Mouse (Mus musculus): ENCODE results near the gene Prnp. TPM values are rescaled to one million over a fixed set of nuclear protein-coding genes. Genes with fewer than 3 reads are reported as not detected.
A peak's percentile ranks its signal among the peaks of the same experiment; 100 is the strongest.

The Prnp gene
- polyA plus RNA-seq, 1 experiment from 2014 or later: 62.6 TPM

GRCm38 (mm10) chr2:131892534-131892933 lies 17.2 kb upstream of the Prnp start:
- DNase-seq (ENCODE audit: low spot score): peak; percentile 69
- Histone ChIP-seq H3K36me3 (no peaks in the 10 kb centered on the region), H3K4me3 (no peak overlapping the region), H3K4me1 (peaks cover 36% of the 10 kb centered on the region), H3K9me3 (no peaks in the 10 kb centered on the region), H3K27ac (no peak overlapping the region), H3K27me3 (ENCODE audit: insufficient read depth, poor library complexity, severe bottlenecking) (no peaks in the 10 kb centered on the region)
- 53% methylated on average over 5 of the region's 5 CpGs for WGBS

- WGBS: 32% methylated on average over 2 of the region's 2 CpGs
- peak; percentile 70 for DNase-seq (ENCODE audit: low spot score)
- no peaks in the 10 kb centered on the region for H3K9me3 ChIP-seq
- H3K27ac ChIP-seq: no peak overlapping the region
- H3K27me3 ChIP-seq (ENCODE audit: insufficient read depth, poor library complexity, severe bottlenecking): no peaks in the 10 kb centered on the region
- no peaks in the 10 kb centered on the region for H3K36me3 ChIP-seq
- no peak overlapping the region for H3K4me3 ChIP-seq
- H3K4me1 ChIP-seq: peaks cover 25% of the 10 kb centered on the region
Observed at GRCm38 (mm10) chr2:131895106-131895505, 14.6 kb upstream of the Prnp start.

GRCm38 (mm10) chr2:131896011-131896410 lies 13.7 kb upstream of the Prnp start:
- 86% methylated on average over 4 of the region's 4 CpGs for WGBS
- DNase-seq (ENCODE audit: low spot score): peak; percentile 3
- no peak overlapping the region for H3K27ac ChIP-seq
- H3K4me1 ChIP-seq: peaks cover 16% of the 10 kb centered on the region
- no peak overlapping the region for H3K4me3 ChIP-seq
- H3K36me3 ChIP-seq: no peaks in the 10 kb centered on the region
- H3K27me3 ChIP-seq (ENCODE audit: insufficient read depth, poor library complexity, severe bottlenecking): no peaks in the 10 kb centered on the region
- H3K9me3 ChIP-seq: no peaks in the 10 kb centered on the region

- Histone ChIP-seq H3K27me3 (ENCODE audit: insufficient read depth, poor library complexity, severe bottlenecking) (no peaks in the 10 kb centered on the region), H3K4me3 (no peak overlapping the region), H3K27ac (no peak overlapping the region), H3K4me1 (peaks cover 4% of the 10 kb centered on the region), H3K9me3 (no peaks in the 10 kb centered on the region), H3K36me3 (no peaks in the 10 kb centered on the region)
- DNase-seq (ENCODE audit: low spot score): peak; percentile 9
- 90% methylated on average over 12 of the region's 12 CpGs for whole genome bisulfite sequencing
Observed at GRCm38 (mm10) chr2:131897336-131898109, 12.2 kb upstream of the Prnp start.

GRCm38 (mm10) chr2:131902423-131902822 lies 7.3 kb upstream of the Prnp start:
- no peaks in the 10 kb centered on the region for H3K9me3 ChIP-seq
- no peaks in the 10 kb centered on the region for H3K27me3 ChIP-seq (ENCODE audit: insufficient read depth, poor library complexity, severe bottlenecking)
- H3K36me3 ChIP-seq: no peaks in the 10 kb centered on the region
- H3K4me1 ChIP-seq: peaks cover 32% of the 10 kb centered on the region
- peak overlapping the region; percentile 81 for H3K27ac ChIP-seq
- no peak for DNase-seq (ENCODE audit: low spot score)
- WGBS: 19% methylated on average over 1 of the region's 3 CpGs
- H3K4me3 ChIP-seq: no peak overlapping the region

GRCm38 (mm10) chr2:131902867-131903266 lies 6.9 kb upstream of the Prnp start:
- Histone ChIP-seq H3K4me1 (peaks cover 33% of the 10 kb centered on the region), H3K27ac (peak overlapping the region; percentile 81), H3K4me3 (no peak overlapping the region), H3K27me3 (ENCODE audit: insufficient read depth, poor library complexity, severe bottlenecking) (no peaks in the 10 kb centered on the region), H3K9me3 (no peaks in the 10 kb centered on the region), H3K36me3 (no peaks in the 10 kb centered on the region)
- peak; percentile 93 for DNase-seq (ENCODE audit: low spot score)
- WGBS: 17% methylated on average over 8 of the region's 8 CpGs

GRCm38 (mm10) chr2:131905025-131905424 lies 4.7 kb upstream of the Prnp start:
- Histone ChIP-seq H3K27me3 (ENCODE audit: insufficient read depth, poor library complexity, severe bottlenecking) (no peaks in the 10 kb centered on the region), H3K4me1 (peaks cover 46% of the 10 kb centered on the region), H3K36me3 (no peaks in the 10 kb centered on the region), H3K27ac (peak overlapping the region; percentile 8; the same call in 1 of the 2 replicates), H3K4me3 (no peak overlapping the region), H3K9me3 (no peaks in the 10 kb centered on the region)
- WGBS: 12% methylated on average over 5 of the region's 5 CpGs
- no peak for DNase-seq (ENCODE audit: low spot score)

- no peaks in the 10 kb centered on the region for H3K9me3 ChIP-seq
- H3K36me3 ChIP-seq: no peaks in the 10 kb centered on the region
- H3K4me3 ChIP-seq: no peak overlapping the region
- 0 out of 2 replicates have a peak overlapping the region, but pooled peaks have one; percentile 8 for H3K27ac ChIP-seq
- no peaks in the 10 kb centered on the region for H3K27me3 ChIP-seq (ENCODE audit: insufficient read depth, poor library complexity, severe bottlenecking)
- DNase-seq (ENCODE audit: low spot score): peak; percentile 50
- 65% methylated on average over 6 of the region's 6 CpGs for WGBS
- peaks cover 47% of the 10 kb centered on the region for H3K4me1 ChIP-seq
Observed at GRCm38 (mm10) chr2:131905776-131906175, 4.0 kb upstream of the Prnp start.

GRCm38 (mm10) chr2:131906266-131906665 lies 3.5 kb upstream of the Prnp start:
- Histone ChIP-seq H3K4me1 (peaks cover 52% of the 10 kb centered on the region), H3K27me3 (ENCODE audit: insufficient read depth, poor library complexity, severe bottlenecking) (no peaks in the 10 kb centered on the region), H3K36me3 (no peaks in the 10 kb centered on the region), H3K27ac (no peak overlapping the region), H3K4me3 (no peak overlapping the region), H3K9me3 (no peaks in the 10 kb centered on the region)
- DNase-seq (ENCODE audit: low spot score): peak; percentile 58
- 85% methylated on average over 3 of the region's 3 CpGs for WGBS

- Histone ChIP-seq H3K4me1 (peaks cover 56% of the 10 kb centered on the region), H3K36me3 (no peaks in the 10 kb centered on the region), H3K27me3 (ENCODE audit: insufficient read depth, poor library complexity, severe bottlenecking) (no peaks in the 10 kb centered on the region), H3K9me3 (no peaks in the 10 kb centered on the region), H3K27ac (no peak overlapping the region), H3K4me3 (no peak overlapping the region)
- 82% methylated on average over 1 of the region's 1 CpGs for WGBS
- DNase-seq (ENCODE audit: low spot score): peak; percentile 48
Observed at GRCm38 (mm10) chr2:131906846-131907245, 2.9 kb upstream of the Prnp start.

GRCm38 (mm10) chr2:131907311-131907710 lies 2.4 kb upstream of the Prnp start:
- no peaks in the 10 kb centered on the region for H3K36me3 ChIP-seq
- 67% methylated on average over 5 of the region's 5 CpGs for WGBS
- no peaks in the 10 kb centered on the region for H3K27me3 ChIP-seq (ENCODE audit: insufficient read depth, poor library complexity, severe bottlenecking)
- H3K9me3 ChIP-seq: no peaks in the 10 kb centered on the region
- no peak overlapping the region for H3K4me3 ChIP-seq
- no peak overlapping the region for H3K27ac ChIP-seq
- peaks cover 56% of the 10 kb centered on the region for H3K4me1 ChIP-seq
- DNase-seq (ENCODE audit: low spot score): peak; percentile 43

GRCm38 (mm10) chr2:131908351-131908861 lies 1.3 kb upstream of the Prnp start:
- Histone ChIP-seq H3K36me3 (no peaks in the 10 kb centered on the region), H3K27ac (no peak overlapping the region), H3K9me3 (no peaks in the 10 kb centered on the region), H3K4me1 (peaks cover 46% of the 10 kb centered on the region), H3K27me3 (ENCODE audit: insufficient read depth, poor library complexity, severe bottlenecking) (no peaks in the 10 kb centered on the region), H3K4me3 (no peak overlapping the region)
- 89% methylated on average over 7 of the region's 7 CpGs for WGBS
- DNase-seq (ENCODE audit: low spot score): peak; percentile 36

GRCm38 (mm10) chr2:131908906-131909305 lies 822 bp upstream of the Prnp start:
- peak; percentile 28 for DNase-seq (ENCODE audit: low spot score)
- peak overlapping the region; percentile 90; the same call in 1 of the 2 replicates for H3K27ac ChIP-seq
- H3K36me3 ChIP-seq: no peaks in the 10 kb centered on the region
- no peaks in the 10 kb centered on the region for H3K9me3 ChIP-seq
- no peak overlapping the region for H3K4me3 ChIP-seq
- peaks cover 45% of the 10 kb centered on the region for H3K4me1 ChIP-seq
- WGBS: 91% methylated on average over 1 of the region's 1 CpGs
- H3K27me3 ChIP-seq (ENCODE audit: insufficient read depth, poor library complexity, severe bottlenecking): no peaks in the 10 kb centered on the region

Data from heart, embryonic 10.5 days (tissue).